Mouse (Mus musculus): ENCODE data around the gene Gm10413.
"Not testable (repeated sequence)": the region's sequence is repeated elsewhere in the genome, so short reads cannot be mapped to it uniquely, and the experiment has no call there.

- TF ChIP-seq TCF12 (IDR thresholded peaks at IDR 0.05; ENCODE audit: insufficient read depth, poor library complexity, severe bottlenecking); POLR2A (IDR thresholded peaks at IDR 0.05; ENCODE audit: insufficient read length, low read depth); TCF3 (IDR thresholded peaks at IDR 0.05; ENCODE audit: insufficient read length, low read depth); POLR2AphosphoS2 (IDR thresholded peaks at IDR 0.05; ENCODE audit: insufficient read length, low read depth); CEBPB (IDR thresholded peaks at IDR 0.05; ENCODE audit: insufficient read depth, poor library complexity, severe bottlenecking): not testable (repeated sequence)
Observed at GRCm38 (mm10) chr14:3394793-3395192, at the start of gene Gm10413.
